Mouse (Mus musculus): ENCODE results near the gene Gm28035.

The Gm28035 gene

GRCm38 (mm10) chr2:30306087-30306486, 65.7 kb downstream of the Gm28035 start:
- no peak for DNase-seq (ENCODE audit: low read depth, low spot score)

GRCm38 (mm10) chr2:30309351-30309750, 69.0 kb downstream of the Gm28035 start:
- no peak for DNase-seq (ENCODE audit: low read depth, low spot score)

- DNase-seq (ENCODE audit: low read depth, low spot score) = no peak
These were observed 71.1 kb downstream of the Gm28035 start for GRCm38 (mm10) chr2:30311481-30311880.

GRCm38 (mm10) chr2:30316136-30316535, 75.8 kb downstream of the Gm28035 start:
- DNase-seq (ENCODE audit: low read depth, low spot score) = peak; percentile 64

GRCm38 (mm10) chr2:30316955-30317354, 76.6 kb downstream of the Gm28035 start:
- DNase-seq (ENCODE audit: low read depth, low spot score) = no peak

- DNase-seq (ENCODE audit: low read depth, low spot score) = no peak
These were observed 78.9 kb downstream of the Gm28035 start for GRCm38 (mm10) chr2:30319260-30319659.

GRCm38 (mm10) chr2:30323111-30323510, 82.7 kb downstream of the Gm28035 start:
- DNase-seq (ENCODE audit: low read depth, low spot score) = no peak

GRCm38 (mm10) chr2:30325296-30325695, 84.9 kb downstream of the Gm28035 start:
- DNase-seq (ENCODE audit: low read depth, low spot score) = no peak

GRCm38 (mm10) chr2:30327276-30327675, 86.9 kb downstream of the Gm28035 start:
- no peak for DNase-seq (ENCODE audit: low read depth, low spot score)

- DNase-seq (ENCODE audit: low read depth, low spot score) = no peak
These were observed 88.4 kb downstream of the Gm28035 start for GRCm38 (mm10) chr2:30328791-30329190.
